Mouse (Mus musculus): ENCODE results near the gene Plekha3. TPM values are rescaled to one million over a fixed set of nuclear protein-coding genes. Genes with fewer than 3 reads are reported as not detected.

The Plekha3 gene
- polyA plus RNA-seq (2012; rRNA removed) (3.0 and 3.9 TPM in 2 replicates), polyA plus RNA-seq (2014; fragmentation: Nextera tagmentation; extraction: Ambion mirVana) (3.1 and 3.6 TPM in 2 replicates)

- no peaks in the 10 kb centered on the region for H3K27me3 ChIP-seq (ENCODE audit: control insufficient read depth, insufficient read depth, low read length)
- peak within 1 kb of the TSS; percentile 80 for H3K4me2 ChIP-seq (ENCODE audit: low read depth)
- no peaks in the 10 kb centered on the region for H3K9me3 ChIP-seq (ENCODE audit: control insufficient read depth, low read length)
- DNase-seq (ENCODE audit: low read depth in 3 of 3, low spot score in 3 of 3) (peak in 2 of 3 experiments; percentile 45 to 46), ATAC-seq (ENCODE audit: insufficient read depth) (peak; percentile 71)
- peak within 1 kb of the TSS; percentile 72 for H3K9ac ChIP-seq (replicated peaks)
- no peaks in the 10 kb centered on the region for H3K36me3 ChIP-seq (replicated peaks; ENCODE audit: control insufficient read depth, insufficient read depth, low read depth)
- peaks cover 10 to 17% of the 10 kb centered on the region in 2 experiments for H3K4me1 ChIP-seq (replicated peaks; ENCODE audit: control insufficient read depth in 2 of 2, insufficient read depth in 2 of 2, low read length in 1 of 2)
- WGBS (ENCODE audit: insufficient replicate concordance) = 3% methylated on average over 47 of the region's 52 CpGs
- H3K27ac ChIP-seq = peak within 1 kb of the TSS; percentile 51; the same call in 1 of the 2 replicates
- TF ChIP-seq CTCF (IDR thresholded peaks at IDR 0.05; ENCODE audit: low read depth) (no peak), EP300 (IDR thresholded peaks at IDR 0.05; ENCODE audit: low read depth) (no peak)
- peak within 1 kb of the TSS; percentile 70 to 87 for H3K4me3 ChIP-seq (ENCODE audit: insufficient read depth in 1 of 2, low read depth in 2 of 2, low read length in 2 of 2)
Observed at GRCm38 (mm10) chr2:76674725-76675427, at the start of gene Plekha3. Gene Plekha3 (plus strand): TSS chr2:76675281.

GRCm38 (mm10) chr2:76630293-76630692 is 44.8 kb upstream of the Plekha3 start:
- ATAC-seq (ENCODE audit: insufficient read depth) = no peak
- no peak overlapping the region for H3K4me3 ChIP-seq (ENCODE audit: insufficient read depth in 1 of 2, low read depth in 2 of 2, low read length in 2 of 2)
- DNase-seq (ENCODE audit: low read depth in 3 of 3, low spot score in 3 of 3) = no peak
- H3K4me1 ChIP-seq (replicated peaks; ENCODE audit: control insufficient read depth in 2 of 2, insufficient read depth in 2 of 2, low read length in 1 of 2) = no peaks in the 10 kb centered on the region
- no peak overlapping the region for H3K9ac ChIP-seq (replicated peaks)
- TF ChIP-seq CTCF (IDR thresholded peaks at IDR 0.05; ENCODE audit: low read depth) (no peak), EP300 (IDR thresholded peaks at IDR 0.05; ENCODE audit: low read depth) (no peak)
- no peak overlapping the region for H3K4me2 ChIP-seq (ENCODE audit: low read depth)
- no peak overlapping the region for H3K27ac ChIP-seq
- H3K36me3 ChIP-seq (replicated peaks; ENCODE audit: control insufficient read depth, insufficient read depth, low read depth) = no peaks in the 10 kb centered on the region
- WGBS (ENCODE audit: insufficient replicate concordance) = 61% methylated on average over 12 of the region's 12 CpGs
- H3K9me3 ChIP-seq (ENCODE audit: control insufficient read depth, low read length) = no peaks in the 10 kb centered on the region
- no peaks in the 10 kb centered on the region for H3K27me3 ChIP-seq (ENCODE audit: control insufficient read depth, insufficient read depth, low read length)

- H3K27ac ChIP-seq = no peak overlapping the region
- H3K36me3 ChIP-seq (replicated peaks; ENCODE audit: control insufficient read depth, insufficient read depth, low read depth) = no peaks in the 10 kb centered on the region; the same call in 1 of the 2 replicates
- H3K4me3 ChIP-seq (ENCODE audit: insufficient read depth in 1 of 2, low read depth in 2 of 2, low read length in 2 of 2) = no peak overlapping the region
- H3K4me1 ChIP-seq (replicated peaks; ENCODE audit: control insufficient read depth in 2 of 2, insufficient read depth in 2 of 2, low read length in 1 of 2) = no peaks in the 10 kb centered on the region
- WGBS (ENCODE audit: insufficient replicate concordance) = 80% methylated on average over 4 of the region's 4 CpGs
- ATAC-seq (ENCODE audit: insufficient read depth) (no peak), DNase-seq (ENCODE audit: low read depth in 3 of 3, low spot score in 3 of 3) (no peak)
- H3K9ac ChIP-seq (replicated peaks) = no peak overlapping the region
- TF ChIP-seq CTCF (IDR thresholded peaks at IDR 0.05; ENCODE audit: low read depth) (no peak), EP300 (IDR thresholded peaks at IDR 0.05; ENCODE audit: low read depth) (no peak)
- H3K27me3 ChIP-seq (ENCODE audit: control insufficient read depth, insufficient read depth, low read length) = no peaks in the 10 kb centered on the region
- no peaks in the 10 kb centered on the region for H3K9me3 ChIP-seq (ENCODE audit: control insufficient read depth, low read length)
- no peak overlapping the region for H3K4me2 ChIP-seq (ENCODE audit: low read depth)
Observed at GRCm38 (mm10) chr2:76631600-76631999, 43.5 kb upstream of the Plekha3 start.

- 80% methylated on average over 2 of the region's 2 CpGs for WGBS (ENCODE audit: insufficient replicate concordance)
- TF ChIP-seq EP300 (IDR thresholded peaks at IDR 0.05; ENCODE audit: low read depth) = no peak
- no peak for TF ChIP-seq CTCF (IDR thresholded peaks at IDR 0.05; ENCODE audit: low read depth)
- H3K4me2 ChIP-seq (ENCODE audit: low read depth) = no peak overlapping the region
- H3K36me3 ChIP-seq (replicated peaks; ENCODE audit: control insufficient read depth, insufficient read depth, low read depth) = no peaks in the 10 kb centered on the region; the same call in 1 of the 2 replicates
- no peaks in the 10 kb centered on the region for H3K9me3 ChIP-seq (ENCODE audit: control insufficient read depth, low read length)
- H3K27ac ChIP-seq = no peak overlapping the region
- no peak overlapping the region for H3K4me3 ChIP-seq (ENCODE audit: insufficient read depth in 1 of 2, low read depth in 2 of 2, low read length in 2 of 2)
- ATAC-seq (ENCODE audit: insufficient read depth) (no peak), DNase-seq (ENCODE audit: low read depth in 3 of 3, low spot score in 3 of 3) (no peak)
- no peak overlapping the region for H3K9ac ChIP-seq (replicated peaks)
- H3K4me1 ChIP-seq (replicated peaks; ENCODE audit: control insufficient read depth in 2 of 2, insufficient read depth in 2 of 2, low read length in 1 of 2) = peaks cover 0 to 5% of the 10 kb centered on the region in 2 experiments; a peak in 2 of 4 replicates
- no peaks in the 10 kb centered on the region for H3K27me3 ChIP-seq (ENCODE audit: control insufficient read depth, insufficient read depth, low read length)
Observed at GRCm38 (mm10) chr2:76639637-76640036, 35.4 kb upstream of the Plekha3 start.

- no peak overlapping the region for H3K27ac ChIP-seq
- DNase-seq (ENCODE audit: low read depth in 3 of 3, low spot score in 3 of 3) (no peak), ATAC-seq (ENCODE audit: insufficient read depth) (no peak)
- H3K27me3 ChIP-seq (ENCODE audit: control insufficient read depth, insufficient read depth, low read length) = no peaks in the 10 kb centered on the region
- TF ChIP-seq EP300 (IDR thresholded peaks at IDR 0.05; ENCODE audit: low read depth) (no peak), CTCF (IDR thresholded peaks at IDR 0.05; ENCODE audit: low read depth) (no peak)
- H3K36me3 ChIP-seq (replicated peaks; ENCODE audit: control insufficient read depth, insufficient read depth, low read depth) = no peaks in the 10 kb centered on the region
- H3K4me2 ChIP-seq (ENCODE audit: low read depth) = no peak overlapping the region
- no peak overlapping the region for H3K9ac ChIP-seq (replicated peaks)
- H3K4me3 ChIP-seq (ENCODE audit: insufficient read depth in 1 of 2, low read depth in 2 of 2, low read length in 2 of 2) = no peak overlapping the region
- no peaks in the 10 kb centered on the region for H3K9me3 ChIP-seq (ENCODE audit: control insufficient read depth, low read length)
- H3K4me1 ChIP-seq (replicated peaks; ENCODE audit: control insufficient read depth in 2 of 2, insufficient read depth in 2 of 2, low read length in 1 of 2) = peaks cover 1 to 13% of the 10 kb centered on the region in 2 experiments; a peak in 3 of 4 replicates
Observed at GRCm38 (mm10) chr2:76643801-76644200, 31.3 kb upstream of the Plekha3 start.
